Mouse (Mus musculus) 3134 (cell line): Measurements from ENCODE around the gene Nucb2.
A peak's percentile ranks its signal among the peaks of the same experiment; 100 is the strongest.

Experiments
- DNase-seq: peaks from one replicate; pipeline ENCODE4 v3.0.0-alpha.2; 2011; ENCODE audit warnings: low spot score; ENCODE audit not compliant: insufficient read length; ENCODE audit errors: extremely low read depth

Nucb2 gene

DNA sequence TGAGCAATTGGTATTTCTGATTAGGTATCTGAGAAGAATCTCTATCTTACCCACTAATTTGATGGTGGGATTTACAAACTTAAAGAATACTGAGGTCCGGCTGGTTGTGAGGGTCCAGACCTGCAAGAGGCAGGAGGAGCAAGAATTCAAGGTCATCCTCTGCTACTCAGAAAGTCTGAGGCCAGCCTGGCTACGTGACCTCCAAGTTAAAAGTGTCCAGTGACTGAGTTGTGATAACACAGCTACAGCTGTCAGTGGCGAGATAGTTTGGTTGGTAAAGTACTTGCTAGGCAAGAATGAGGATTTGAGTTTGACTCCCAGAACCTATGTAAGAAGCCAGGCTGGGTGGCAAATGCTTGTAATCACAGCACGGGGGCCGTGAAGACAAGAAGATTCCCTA is 14.0 kb downstream of the Nucb2 start:
- no peak for DNase-seq

DNA sequence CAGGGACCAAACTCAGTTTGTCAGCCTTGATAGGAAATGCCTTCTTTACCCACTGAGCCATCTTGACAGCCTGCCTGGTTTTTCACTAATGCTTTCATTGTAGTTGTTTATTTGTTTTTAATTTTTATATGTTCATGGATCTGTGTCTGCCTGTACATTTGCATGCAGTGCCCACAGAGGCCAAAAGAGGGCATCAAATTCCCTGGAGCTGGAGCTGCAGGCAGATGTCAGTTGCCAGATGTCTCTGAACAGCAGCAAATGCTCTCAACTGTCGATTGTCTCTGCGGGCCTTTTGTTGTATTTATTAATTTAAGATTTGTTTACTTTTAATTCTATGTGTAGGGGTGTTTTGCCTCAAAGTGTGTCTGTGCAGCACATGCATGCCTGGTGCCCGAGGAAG is 15.6 kb downstream of the Nucb2 start:
- DNase-seq: peak; percentile 27

DNA sequence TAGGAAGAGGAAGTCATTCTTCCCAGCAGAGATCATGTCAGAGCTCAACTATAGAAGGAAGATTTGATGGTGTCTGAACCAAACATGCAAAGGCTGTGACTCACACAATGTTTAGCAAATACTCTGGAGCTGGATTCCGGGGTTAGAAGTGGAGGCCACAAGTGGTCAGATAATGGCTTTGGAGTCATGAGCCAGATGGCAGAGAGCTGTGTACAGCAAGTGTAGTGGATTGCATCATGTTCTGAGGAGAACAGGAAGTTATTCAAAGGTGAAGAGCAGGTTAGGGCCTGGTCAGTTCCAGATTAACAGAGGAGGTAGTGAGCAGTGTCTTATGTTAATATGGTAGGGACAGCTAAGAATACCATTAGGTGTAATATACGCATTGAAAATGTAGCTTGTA is 20.4 kb downstream of the Nucb2 start:
- peak; percentile 40 for DNase-seq

DNA sequence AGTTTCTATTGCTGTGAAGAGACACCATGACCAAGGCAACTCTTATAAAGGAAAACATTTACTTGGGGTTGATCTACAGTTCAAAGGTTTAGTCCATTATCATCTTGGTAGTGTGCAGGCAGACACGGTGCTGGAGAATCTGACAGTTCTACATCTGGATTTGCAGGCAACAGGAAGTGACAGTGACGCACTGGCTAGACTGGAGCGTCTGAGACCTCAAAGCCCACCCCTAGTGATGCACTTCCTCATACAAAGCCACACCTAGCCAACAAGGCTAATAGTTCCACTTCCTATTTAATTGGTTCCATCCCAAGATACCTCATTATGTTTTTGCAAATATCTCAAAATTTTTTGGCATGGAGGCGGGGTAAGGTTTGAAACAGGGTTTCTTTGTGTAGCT is 25.6 kb downstream of the Nucb2 start:
- no peak for DNase-seq

DNA sequence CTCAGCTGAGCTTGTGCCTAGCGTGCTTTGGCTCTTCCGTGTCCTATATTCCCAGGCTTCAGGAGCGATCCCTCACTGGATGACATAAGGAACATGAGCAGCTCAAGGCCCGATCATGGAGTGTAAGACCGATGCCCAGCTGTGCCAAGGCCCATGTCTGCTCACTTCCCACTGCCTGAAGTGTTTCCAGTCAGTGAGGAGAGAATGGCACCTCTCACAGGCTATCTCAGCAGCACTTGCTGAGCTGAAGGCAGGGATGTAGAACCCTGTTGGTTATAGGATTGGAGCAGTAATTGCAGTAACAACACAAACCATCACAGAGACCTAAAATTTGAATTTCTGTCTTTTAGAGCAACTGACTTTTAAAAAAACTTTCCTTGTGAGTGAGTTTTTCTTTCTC is 26.3 kb downstream of the Nucb2 start:
- no peak for DNase-seq

DNA sequence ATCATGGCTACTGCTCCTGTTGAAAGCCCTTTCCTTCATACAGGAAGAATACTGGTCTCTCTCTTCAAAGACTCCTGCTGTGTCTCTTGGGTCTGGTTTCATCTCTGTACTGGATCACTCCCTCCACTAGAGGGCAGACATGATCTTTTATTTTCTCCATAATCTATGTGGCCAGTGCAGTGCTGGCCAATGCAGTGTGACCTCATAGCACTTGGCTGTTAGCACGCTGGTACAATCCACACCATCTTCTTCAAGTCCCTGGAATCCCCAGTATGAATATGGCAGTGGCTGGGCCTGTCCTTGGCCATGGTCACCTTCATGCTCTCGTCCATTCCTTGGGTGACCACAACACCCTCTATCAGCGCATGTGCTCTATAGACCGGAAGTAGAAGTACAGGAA is 27.1 kb downstream of the Nucb2 start:
- peak; percentile 22 for DNase-seq

DNA sequence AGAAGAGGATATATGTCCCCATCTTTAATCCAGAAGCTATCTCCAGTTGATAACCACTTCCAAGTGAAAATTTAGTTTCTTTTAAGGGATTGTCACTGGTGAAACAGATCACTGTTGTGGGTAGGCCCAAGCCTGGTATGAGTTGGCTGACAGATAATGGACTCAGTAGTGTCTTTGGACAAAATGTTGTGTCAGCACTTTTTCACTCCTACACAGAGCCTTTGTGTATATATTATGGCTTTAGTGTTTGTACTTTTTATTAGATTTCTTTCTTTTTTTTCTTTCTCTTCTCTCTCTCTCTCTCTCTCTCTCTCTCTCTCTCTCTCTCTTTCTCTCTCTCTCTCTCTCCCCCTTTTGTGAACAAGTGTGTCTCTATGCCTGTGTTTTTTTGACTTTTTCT is 52.7 kb downstream of the Nucb2 start:
- no peak for DNase-seq

DNA sequence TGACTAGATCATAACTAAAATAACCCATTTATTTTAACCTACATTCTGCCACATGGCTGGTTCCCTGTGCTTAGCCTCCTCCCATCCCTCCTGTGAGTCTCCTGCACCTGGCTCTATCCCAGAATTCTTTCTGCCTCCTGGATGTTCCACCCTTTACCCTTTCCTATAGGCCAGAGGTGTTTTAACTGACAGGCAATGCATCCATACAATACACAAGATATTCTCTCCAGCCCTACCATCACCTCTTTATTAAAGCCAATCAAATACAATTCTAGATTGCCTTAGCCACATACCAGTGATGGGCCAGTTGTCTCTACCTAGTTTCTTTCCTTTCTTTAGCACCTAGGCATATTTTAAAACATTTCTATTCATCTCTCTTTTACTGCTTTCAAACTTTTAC is 70.4 kb downstream of the Nucb2 start:
- peak; percentile 54 for DNase-seq
